Mouse (Mus musculus) kidney, adult 2 months (tissue): ENCODE measurements around the gene Gskip. TPM values are rescaled to one million over a fixed set of nuclear protein-coding genes. Genes with fewer than 3 reads are reported as not detected.

Experiments
- DNase-seq: peaks from one replicate; pipeline ENCODE4 v3.0.0; 2021
- H3K27ac ChIP-seq: fragments of 200-500 bp; 2 replicates; pipeline ENCODE4 v1.5.1; 2012; ENCODE audit warnings: low read depth, low read length, control low read depth, inconsistent platforms; ENCODE audit not compliant: insufficient read depth
- H3K27me3 ChIP-seq: fragments of 200-500 bp; replicated peaks from 2 replicates; pipeline ENCODE4 v1.6.1; 2012; ENCODE audit warnings: mild to moderate bottlenecking, moderate library complexity, low read length, inconsistent platforms; ENCODE audit not compliant: control insufficient read depth, insufficient read depth
- H3K36me3 ChIP-seq: fragments of 200-500 bp; 2 replicates; pipeline ENCODE4 v1.6.1; 2012; ENCODE audit warnings: mild to moderate bottlenecking, moderate library complexity, low read length, inconsistent platforms; ENCODE audit not compliant: control insufficient read depth, insufficient read depth
- H3K4me1 ChIP-seq: fragments of 200-500 bp; 2 replicates; pipeline ENCODE4 v1.6.1; 2011; ENCODE audit warnings: low read length; ENCODE audit not compliant: control insufficient read depth, insufficient read depth
- H3K4me3 ChIP-seq: fragments of 200-500 bp; 2 replicates; pipeline ENCODE4 v1.5.1; 2011; ENCODE audit warnings: mild to moderate bottlenecking, low read depth, low read length, control low read depth; ENCODE audit not compliant: insufficient read depth
- CTCF ChIP-seq: fragments of 200-500 bp; conservative IDR thresholded peaks from 2 replicates; pipeline ENCODE4 v1.5.1; 2011; ENCODE audit warnings: low read depth, mild to moderate bottlenecking, control low read depth, low read length, moderate library complexity, mixed read lengths; ENCODE audit not compliant: insufficient read depth, insufficient read length
- POLR2A ChIP-seq: fragments of 200-500 bp; IDR thresholded peaks from one replicate; pipeline ENCODE4 v1.6.1; 2011; ENCODE audit warnings: low read depth, low read length, control low read depth
- WGBS: fragments of 180-500 bp; shearing (Covaris S2); methylation state at CpG from one replicate; pipeline ENCODE4 v1.1.7; 2018; 5-methylcytosine and 5-hydroxymethylcytosine counted together
- polyA plus RNA-seq: library from polyadenylated mRNA; depleted of rRNA; stranded (reverse); fragments of >200 nt; gene quantifications from 2 replicates; pipeline ENCODE4 v1.2.3, GENCODE M21; 2012; rRNA removed

The Gskip gene
- polyA plus RNA-seq, result 6.6 and 9.0 TPM in 2 replicates

- Histone ChIP-seq H3K4me1 (peaks cover 7% of the 10 kb centered on the region; the same call in 1 of the 2 replicates), H3K27ac (peak within 1 kb of the TSS; percentile 71), H3K36me3 (no peaks in the 10 kb centered on the region), H3K4me3 (peak within 1 kb of the TSS; percentile 93), H3K27me3 (no peaks in the 10 kb centered on the region)
- under 1% methylated on average over 41 of the region's 41 CpGs for WGBS
- TF ChIP-seq CTCF, result no peak
- no peak for TF ChIP-seq POLR2A
- DNase-seq, result peak; percentile 72
Measured at GRCm38 (mm10) chr12:105683933-105684901, at the start of gene Gskip. Gene Gskip, plus strand, starts transcription at chr12:105684829.

GRCm38 (mm10) chr12:105636551-105636950, 48.1 kb upstream of the Gskip start:
- 92% methylated on average over 9 of the region's 9 CpGs for WGBS
- Histone ChIP-seq H3K4me1 (no peaks in the 10 kb centered on the region), H3K4me3 (no peak overlapping the region), H3K27me3 (no peaks in the 10 kb centered on the region), H3K36me3 (peaks cover 14% of the 10 kb centered on the region), H3K27ac (no peak overlapping the region)
- no peak for DNase-seq
- TF ChIP-seq CTCF (no peak), POLR2A (no peak)

- no peaks in the 10 kb centered on the region for H3K4me1 ChIP-seq
- H3K27me3 ChIP-seq, result no peaks in the 10 kb centered on the region
- WGBS, result 77% methylated on average over 4 of the region's 4 CpGs
- no peak overlapping the region for H3K27ac ChIP-seq
- DNase-seq, result no peak
- no peak overlapping the region for H3K4me3 ChIP-seq
- H3K36me3 ChIP-seq, result peaks cover 11% of the 10 kb centered on the region
- TF ChIP-seq CTCF (0 out of 2 replicates have a peak, but pooled peaks have one; percentile 20), POLR2A (no peak)
Measured at GRCm38 (mm10) chr12:105637554-105637953, 47.1 kb upstream of the Gskip start.

- DNase-seq, result no peak
Measured at GRCm38 (mm10) chr12:105642770-105643321, 41.8 kb upstream of the Gskip start.

GRCm38 (mm10) chr12:105655850-105656249, 28.8 kb upstream of the Gskip start:
- DNase-seq, result no peak
- H3K27ac ChIP-seq, result no peak overlapping the region
- 93% methylated on average over 7 of the region's 7 CpGs for WGBS
- H3K27me3 ChIP-seq, result no peaks in the 10 kb centered on the region
- no peak overlapping the region for H3K4me3 ChIP-seq
- TF ChIP-seq POLR2A (no peak), CTCF (no peak)
- peaks cover 8% of the 10 kb centered on the region for H3K36me3 ChIP-seq
- H3K4me1 ChIP-seq, result no peaks in the 10 kb centered on the region

More at GRCm38 (mm10) chr12:105642770-105643321, 41.8 kb upstream of the Gskip start:
- Histone ChIP-seq H3K4me3 (no peak overlapping the region), H3K36me3 (peaks cover 3% of the 10 kb centered on the region), H3K27ac (no peak overlapping the region), H3K27me3 (no peaks in the 10 kb centered on the region), H3K4me1 (no peaks in the 10 kb centered on the region)
- TF ChIP-seq POLR2A, result no peak
- WGBS, result 93% methylated on average over 11 of the region's 11 CpGs

- whole genome bisulfite sequencing, result 95% methylated on average over 8 of the region's 8 CpGs
- H3K4me3 ChIP-seq, result no peak overlapping the region
- H3K4me1 ChIP-seq, result no peaks in the 10 kb centered on the region
- H3K36me3 ChIP-seq, result peaks cover 6% of the 10 kb centered on the region
- no peaks in the 10 kb centered on the region for H3K27me3 ChIP-seq
- no peak overlapping the region for H3K27ac ChIP-seq
- TF ChIP-seq CTCF (no peak), POLR2A (no peak)
- DNase-seq, result no peak
Measured at GRCm38 (mm10) chr12:105676274-105676673, 8.4 kb upstream of the Gskip start.

GRCm38 (mm10) chr12:105678211-105678610, 6.4 kb upstream of the Gskip start:
- TF ChIP-seq POLR2A (no peak), CTCF (no peak)
- Histone ChIP-seq H3K4me3 (no peak overlapping the region), H3K36me3 (peaks cover 4% of the 10 kb centered on the region), H3K4me1 (peaks cover 2% of the 10 kb centered on the region; the same call in 1 of the 2 replicates), H3K27me3 (no peaks in the 10 kb centered on the region), H3K27ac (no peak overlapping the region)
- no peak for DNase-seq
- WGBS, result 94% methylated on average over 7 of the region's 7 CpGs
